Mouse (Mus musculus): ENCODE data around the gene Foxo1.

Gene Foxo1

GRCm38 (mm10) chr3:52357265-52357953, 89.3 kb downstream of the Foxo1 start:
- DNase-seq (ENCODE audit: extremely low spot score, low read depth, low spot score) = no peak

DNA sequence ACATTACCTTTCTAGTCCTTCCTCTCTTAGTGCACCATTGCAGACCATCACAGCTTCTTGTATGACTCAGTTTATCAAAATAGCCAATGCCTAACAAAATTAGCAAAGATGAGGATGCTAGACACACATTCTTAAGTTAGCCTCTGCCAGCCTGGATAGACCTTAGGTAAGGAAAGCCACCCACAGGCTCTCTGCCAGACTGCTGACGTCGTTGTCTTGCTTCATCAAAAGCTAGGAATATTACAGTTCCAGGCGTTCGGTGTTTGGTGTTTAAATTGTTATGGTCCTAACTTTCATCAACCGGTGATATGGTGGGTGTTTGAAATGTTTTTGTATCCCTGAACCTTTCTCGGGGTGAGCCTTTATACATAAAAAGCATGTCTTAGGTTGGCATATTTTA, 96.4 kb downstream of the Foxo1 start:
- no peak for DNase-seq (ENCODE audit: extremely low spot score, low read depth, low spot score)

GRCm38 (mm10) chr3:52369204-52369603, 101.1 kb downstream of the Foxo1 start:
- no peak for DNase-seq (ENCODE audit: extremely low spot score, low read depth, low spot score)

GRCm38 (mm10) chr3:52369881-52370428, 101.8 kb downstream of the Foxo1 start:
- DNase-seq (ENCODE audit: extremely low spot score, low read depth, low spot score) = no peak

- no peak for DNase-seq (ENCODE audit: extremely low spot score, low read depth, low spot score)
Observed at GRCm38 (mm10) chr3:52376974-52377373, 108.8 kb downstream of the Foxo1 start.

DNA sequence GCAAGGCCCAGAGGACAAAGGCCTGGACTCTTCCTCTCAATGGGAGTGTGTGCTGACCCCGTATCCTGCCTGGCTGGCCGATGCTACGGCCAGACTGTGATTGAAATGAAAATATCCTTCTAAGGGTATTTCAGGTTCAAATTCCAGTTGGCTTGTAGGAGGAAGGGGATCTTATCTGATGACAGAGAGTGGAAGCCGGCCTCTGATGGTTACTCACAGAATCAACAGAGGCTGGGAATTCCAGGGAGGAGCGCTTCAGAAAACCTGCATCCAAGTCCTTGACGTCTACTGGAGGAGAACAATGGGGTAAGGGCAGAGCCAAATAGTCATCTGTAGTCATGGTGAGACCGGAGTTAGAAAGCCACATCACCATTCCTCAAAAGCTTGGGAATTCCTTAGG, 115.2 kb downstream of the Foxo1 start:
- DNase-seq (ENCODE audit: extremely low spot score, low read depth, low spot score) = no peak

GRCm38 (mm10) chr3:52386343-52386742, 118.2 kb downstream of the Foxo1 start:
- DNase-seq (ENCODE audit: extremely low spot score, low read depth, low spot score) = no peak

- no peak for DNase-seq (ENCODE audit: extremely low spot score, low read depth, low spot score)
Observed at GRCm38 (mm10) chr3:52390321-52390720, 122.2 kb downstream of the Foxo1 start.

- DNase-seq (ENCODE audit: extremely low spot score, low read depth, low spot score) = no peak
Observed at GRCm38 (mm10) chr3:52390766-52391665, 122.9 kb downstream of the Foxo1 start.

GRCm38 (mm10) chr3:52391897-52392296, 123.8 kb downstream of the Foxo1 start:
- DNase-seq (ENCODE audit: extremely low spot score, low read depth, low spot score) = no peak

GRCm38 (mm10) chr3:52392521-52392920, 124.4 kb downstream of the Foxo1 start:
- DNase-seq (ENCODE audit: extremely low spot score, low read depth, low spot score) = no peak

DNA sequence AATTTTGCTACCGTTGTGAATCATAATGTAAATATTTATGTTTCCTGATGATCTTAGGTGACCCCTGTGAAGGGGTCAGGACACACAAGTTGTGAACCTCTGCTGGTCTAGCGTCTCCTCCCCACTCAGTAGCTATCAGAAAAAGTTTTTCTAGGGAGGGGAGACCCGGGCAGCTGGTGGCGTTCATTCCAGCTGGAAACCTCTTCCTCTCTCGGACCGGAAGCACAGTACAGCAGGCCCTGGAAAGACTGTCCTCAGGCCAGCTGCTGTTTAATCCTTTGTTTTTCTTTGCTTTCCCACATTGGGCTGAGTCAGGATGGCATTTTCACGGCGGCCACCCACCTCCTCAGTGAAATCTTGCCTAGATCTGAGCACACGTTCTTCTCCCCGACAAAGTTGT, 125.0 kb downstream of the Foxo1 start:
- no peak for DNase-seq (ENCODE audit: extremely low spot score, low read depth, low spot score)

DNA sequence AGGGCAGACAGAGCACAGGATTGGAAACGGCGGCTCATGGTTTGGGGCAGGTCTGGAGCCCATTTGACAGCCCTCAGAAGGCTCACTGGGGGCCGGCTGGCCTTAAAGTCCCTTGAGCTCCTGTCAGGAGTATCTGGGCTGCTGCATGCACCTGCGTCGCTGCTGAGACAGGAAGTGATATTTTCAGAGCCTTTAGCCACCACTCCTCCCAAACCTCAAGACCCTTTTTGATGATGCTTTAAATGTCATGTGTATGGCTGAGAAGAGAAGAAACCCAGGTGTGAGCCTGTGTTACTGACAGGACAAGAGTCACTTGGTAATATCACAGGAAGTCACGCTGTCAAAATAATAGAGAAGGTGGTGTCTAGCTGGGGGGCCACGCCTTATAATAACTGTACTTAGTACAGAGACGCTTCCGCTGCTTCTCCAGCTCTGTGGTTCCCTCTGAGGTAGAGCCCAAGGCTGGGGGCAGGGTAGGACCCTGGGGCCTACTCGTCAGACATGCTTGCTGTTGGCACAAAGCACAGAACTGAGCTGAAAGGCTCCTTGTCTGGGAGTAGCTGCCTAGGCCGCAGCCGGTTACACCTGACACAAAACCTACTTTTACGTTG, 128.1 kb downstream of the Foxo1 start:
- DNase-seq (ENCODE audit: extremely low spot score, low read depth, low spot score) = no peak

GRCm38 (mm10) chr3:52396951-52397615, 128.9 kb downstream of the Foxo1 start:
- DNase-seq (ENCODE audit: extremely low spot score, low read depth, low spot score) = no peak

- DNase-seq (ENCODE audit: extremely low spot score, low read depth, low spot score) = no peak
Observed at GRCm38 (mm10) chr3:52397961-52398360, 129.8 kb downstream of the Foxo1 start.

DNA sequence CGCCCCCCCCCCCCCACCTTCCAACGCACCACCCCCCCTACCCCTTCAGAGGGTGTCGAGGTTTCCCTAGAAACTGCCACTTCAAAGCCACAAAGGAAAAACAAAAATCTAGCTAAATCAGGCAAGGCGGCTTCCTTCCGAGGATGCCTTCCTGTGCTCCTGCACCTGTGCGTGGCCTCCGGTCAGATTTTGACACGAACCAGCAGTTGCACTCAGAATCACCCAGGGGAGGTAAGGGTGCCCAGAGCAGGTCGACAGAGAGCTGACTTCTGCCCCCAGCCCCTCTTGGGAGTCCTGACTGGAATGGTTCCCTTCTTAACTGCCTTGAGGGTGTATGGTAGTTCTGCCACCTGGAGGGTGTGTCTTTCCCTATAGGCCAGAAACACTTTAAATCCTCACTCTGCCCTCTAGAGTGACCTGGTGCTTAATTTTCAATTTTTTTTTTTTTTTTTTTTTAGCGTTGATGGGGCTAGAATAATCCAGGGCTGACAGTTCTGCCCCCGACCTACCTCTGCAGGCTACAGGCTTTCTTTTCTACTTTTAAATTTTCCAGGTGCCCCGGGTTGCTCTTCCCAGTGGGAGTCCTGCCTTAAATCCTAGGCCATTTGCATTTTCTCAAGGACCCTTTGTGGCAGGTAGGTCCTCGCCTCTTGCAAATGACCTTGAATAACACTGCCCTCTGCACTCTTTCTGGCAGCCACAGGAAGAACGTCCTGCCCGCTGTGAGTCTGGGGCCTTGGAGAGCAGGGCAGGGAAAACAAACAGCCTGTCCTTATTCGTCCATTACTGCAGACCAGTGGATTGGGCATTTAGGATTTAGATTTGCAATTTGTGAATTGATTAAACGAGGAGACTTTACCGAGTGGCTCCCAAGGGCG, 132.4 kb downstream of the Foxo1 start:
- no peak for DNase-seq (ENCODE audit: extremely low spot score, low read depth, low spot score)

DNA sequence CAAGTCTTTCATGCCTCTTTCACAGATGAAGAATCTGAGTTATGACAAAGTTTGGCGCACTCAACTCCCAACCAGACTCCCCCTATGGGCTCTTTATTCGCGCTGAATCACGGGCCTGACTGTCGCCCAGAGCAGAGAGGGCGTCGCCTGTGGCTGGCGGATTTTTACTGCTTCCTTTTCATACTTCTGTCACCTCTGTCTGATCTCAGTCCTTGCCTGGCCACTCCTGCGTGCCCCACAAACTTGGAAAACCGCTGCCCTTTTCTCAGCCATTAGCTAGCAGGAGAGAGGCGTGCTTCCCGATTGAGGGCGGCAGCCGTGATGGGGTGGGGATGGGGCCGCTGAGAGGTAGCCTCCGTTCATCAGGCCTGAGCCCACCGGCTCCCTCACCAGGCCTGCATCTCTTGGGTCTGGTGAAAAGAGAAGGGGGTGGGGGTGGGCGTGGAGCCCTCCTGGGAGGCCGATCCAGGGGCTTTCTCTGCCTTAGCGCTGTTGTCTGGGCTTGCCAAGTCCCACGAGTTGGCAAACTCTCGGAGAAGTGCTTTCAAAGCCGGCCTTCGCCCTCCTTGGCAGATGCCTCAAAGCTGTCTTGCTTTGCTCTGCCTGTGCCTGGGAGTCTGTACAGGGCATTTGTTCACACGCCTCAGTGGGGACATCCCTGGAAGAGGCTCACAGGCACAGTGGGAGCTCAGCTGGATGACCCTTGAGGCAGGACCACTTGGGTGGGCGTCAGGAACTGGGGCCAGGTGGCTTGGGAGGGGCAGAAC, 133.2 kb downstream of the Foxo1 start:
- no peak for DNase-seq (ENCODE audit: extremely low spot score, low read depth, low spot score)
